In the genomic region with DNA sequence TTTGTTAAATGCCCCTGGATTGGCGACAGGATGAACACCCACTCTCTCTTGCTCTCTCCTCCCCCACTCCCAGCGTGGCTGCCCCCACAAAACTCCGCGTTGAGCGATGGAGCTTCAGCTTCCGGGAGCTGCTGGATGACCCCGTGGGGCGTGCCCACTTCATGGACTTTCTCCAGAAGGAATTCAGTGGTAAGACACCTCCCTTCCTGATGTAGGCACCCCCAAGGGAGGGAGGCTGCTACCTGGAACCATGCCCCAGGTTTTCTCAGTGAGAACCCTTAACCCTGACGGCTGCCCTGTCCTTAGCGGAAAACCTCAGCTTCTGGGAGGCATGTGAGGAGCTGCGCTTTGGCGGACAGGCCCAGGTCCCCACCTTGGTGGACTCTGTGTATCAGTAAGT, we compare ENCODE assay signal across 10 mouse cellular contexts. TPM values are rescaled to one million over a fixed set of nuclear protein-coding genes. Genes with fewer than 3 reads are reported as not detected.
DNase-seq lines count a peak whose midpoint lies in the region; ATAC-seq and TF ChIP-seq lines count a peak whose summit lies in the region.
"Had no signal": no experiment of that assay in that cellular context is flagged by ENCODE, and none has a peak within 500 bp of the region (broad histone marks: within the 10 kb centered on the region; RNA-seq: fewer than 3 reads in every experiment).

Arhgdig (minus strand) TSS at position 101 of the 400 bp plus-strand sequence.

- peaks cover 4% of the 10 kb centered on the region; the same call in 1 of the 2 replicates for H3K4me1 ChIP-seq in hindbrain, embryonic 11.5 days (replicated peaks; ENCODE audit: control insufficient read depth, insufficient read depth, low read length)
- H3K4me1 ChIP-seq in hindbrain, embryonic 10.5 days (replicated peaks) = peaks cover 24% of the 10 kb centered on the region
- peaks cover 6 to 42% of the 10 kb centered on the region in 2 experiments for H3K4me1 ChIP-seq in ES-E14 (ENCODE audit: control insufficient read depth in 2 of 2, insufficient read depth in 2 of 2, low read length in 2 of 2, poor library complexity in 1 of 2)
- peaks cover 12% of the 10 kb centered on the region for H3K4me1 ChIP-seq in embryonic facial prominence, embryonic 15.5 days
- H3K4me1 ChIP-seq in kidney, embryonic 16.5 days (ENCODE audit: insufficient read depth, low read length) = peaks cover 18% of the 10 kb centered on the region

- H3K4me2 ChIP-seq in hindbrain, embryonic 11.5 days (replicated peaks; ENCODE audit: low read depth, low read length) = no peak within 1 kb of the TSS
- H3K4me2 ChIP-seq in embryonic facial prominence, embryonic 15.5 days (replicated peaks) = no peak within 1 kb of the TSS
- H3K4me2 ChIP-seq in kidney, embryonic 16.5 days (replicated peaks; ENCODE audit: low read depth, low read length) = no peak within 1 kb of the TSS

- 88% methylated on average over 12 of the region's 12 CpGs for WGBS in hindbrain, embryonic 11.5 days
- WGBS in hindbrain, embryonic 10.5 days = 89% methylated on average over 12 of the region's 12 CpGs
- WGBS in embryonic facial prominence, embryonic 15.5 days = 87% methylated on average over 12 of the region's 12 CpGs
- WGBS in kidney, embryonic 16.5 days = 79% methylated on average over 12 of the region's 12 CpGs

- TF ChIP-seq CTCF in gastrocnemius, adult 2 months (IDR thresholded peaks at IDR 0.05) = no peak

- in situ Hi-C loops in ES-E14 (cut with MboI; ENCODE audit: low sequenced_read_pairs in 2 of 2, unreplicated experiment in 2 of 2) = no loop called here

- peaks cover 20% of the 10 kb centered on the region for H3K27me3 ChIP-seq in hindbrain, embryonic 11.5 days (ENCODE audit: control insufficient read depth, insufficient read depth, low read length)
- peaks cover 39% of the 10 kb centered on the region for H3K27me3 ChIP-seq in hindbrain, embryonic 10.5 days (ENCODE audit: insufficient read depth, poor library complexity, severe bottlenecking)
- peaks cover 9% of the 10 kb centered on the region for H3K27me3 ChIP-seq in embryonic facial prominence, embryonic 15.5 days
- peaks cover 12% of the 10 kb centered on the region for H3K27me3 ChIP-seq in kidney, embryonic 16.5 days (ENCODE audit: insufficient read depth, low read length)

- DNase-seq in hindbrain, embryonic 11.5 days (ENCODE audit: low spot score) = no peak
- no peak for DNase-seq in hindbrain, embryonic 10.5 days (ENCODE audit: low spot score)
- no peak for DNase-seq in ES-E14 (ENCODE audit: low read depth, low spot score)
- no peak for DNase-seq in left cerebral cortex, postnatal 25 days (ENCODE audit: low spot score in 2 of 2)
- no peak for DNase-seq in gastrocnemius, adult 2 months
- DNase-seq in ovary, adult 18-20 months (ENCODE audit: low spot score) = no peak
- DNase-seq: lung, postnatal 36 days; right cerebral cortex, adult 18-20 months had no signal

- no peaks in the 10 kb centered on the region for H3K9me3 ChIP-seq in hindbrain, embryonic 11.5 days (ENCODE audit: control insufficient read depth, low read length)
- H3K9me3 ChIP-seq in hindbrain, embryonic 10.5 days = no peaks in the 10 kb centered on the region
- no peaks in the 10 kb centered on the region for H3K9me3 ChIP-seq in ES-E14 (ENCODE audit: control insufficient read depth, insufficient read depth, low read depth, low read length)
- H3K9me3 ChIP-seq in embryonic facial prominence, embryonic 15.5 days (replicated peaks) = no peaks in the 10 kb centered on the region
- H3K9me3 ChIP-seq in kidney, embryonic 16.5 days (ENCODE audit: low read length) = no peaks in the 10 kb centered on the region

- no peak for ATAC-seq in hindbrain, embryonic 11.5 days (ENCODE audit: low FRiP score)
- ATAC-seq in embryonic facial prominence, embryonic 15.5 days (ENCODE audit: insufficient number of reproducible peaks, low FRiP score, low TSS enrichment, low read depth) = no peak
- ATAC-seq in kidney, embryonic 16.5 days (ENCODE audit: low FRiP score, low TSS enrichment) = no peak

- H3K9ac ChIP-seq in hindbrain, embryonic 11.5 days (ENCODE audit: low read depth, low read length) = no peak within 1 kb of the TSS
- H3K9ac ChIP-seq in ES-E14 (ENCODE audit: insufficient read depth, low read depth, low read length, poor library complexity, severe bottlenecking) = peak within 1 kb of the TSS; percentile 38; the same call in 1 of the 2 replicates
- no peak within 1 kb of the TSS for H3K9ac ChIP-seq in embryonic facial prominence, embryonic 15.5 days
- H3K9ac ChIP-seq in kidney, embryonic 16.5 days (replicated peaks; ENCODE audit: low read length) = no peak within 1 kb of the TSS

- intact Hi-C loops in left cerebral cortex, postnatal 25 days (cut with DNase I) = no loop called here
- intact Hi-C loops in gastrocnemius, adult 2 months (cut with DNase I) = no loop called here

- no peak within 1 kb of the TSS for H3K27ac ChIP-seq in hindbrain, embryonic 11.5 days (ENCODE audit: low read depth, low read length)
- H3K27ac ChIP-seq in hindbrain, embryonic 10.5 days = no peak within 1 kb of the TSS
- H3K27ac ChIP-seq in ES-E14 (ENCODE audit: insufficient read depth, low read depth, low read length, poor library complexity, severe bottlenecking) = no peak within 1 kb of the TSS
- H3K27ac ChIP-seq in embryonic facial prominence, embryonic 15.5 days (replicated peaks) = no peak within 1 kb of the TSS
- H3K27ac ChIP-seq in gastrocnemius, adult 2 months = no peak within 1 kb of the TSS
- no peak within 1 kb of the TSS for H3K27ac ChIP-seq in kidney, embryonic 16.5 days (ENCODE audit: low read length)

- no peaks in the 10 kb centered on the region for H3K36me3 ChIP-seq in hindbrain, embryonic 11.5 days (ENCODE audit: control insufficient read depth, insufficient read depth, low read length)
- no peaks in the 10 kb centered on the region; the same call in 1 of the 2 replicates for H3K36me3 ChIP-seq in hindbrain, embryonic 10.5 days
- peaks cover 2% of the 10 kb centered on the region; the same call in 1 of the 2 replicates for H3K36me3 ChIP-seq in ES-E14 (ENCODE audit: control insufficient read depth, insufficient read depth, low read length, poor library complexity, severe bottlenecking)
- no peaks in the 10 kb centered on the region for H3K36me3 ChIP-seq in embryonic facial prominence, embryonic 15.5 days
- no peaks in the 10 kb centered on the region for H3K36me3 ChIP-seq in kidney, embryonic 16.5 days (ENCODE audit: insufficient read depth, low read length)

- no peak within 1 kb of the TSS for H3K4me3 ChIP-seq in hindbrain, embryonic 11.5 days (ENCODE audit: low read depth, low read length)
- no peak within 1 kb of the TSS for H3K4me3 ChIP-seq in hindbrain, embryonic 10.5 days
- peak within 1 kb of the TSS; percentile 26 to 31; a peak in 2 of 4 replicates for H3K4me3 ChIP-seq in ES-E14 (ENCODE audit: insufficient read depth in 1 of 2, low read depth in 1 of 2, low read length in 2 of 2, poor library complexity in 1 of 2, severe bottlenecking in 1 of 2)
- H3K4me3 ChIP-seq in embryonic facial prominence, embryonic 15.5 days (replicated peaks) = no peak within 1 kb of the TSS
- no peak within 1 kb of the TSS for H3K4me3 ChIP-seq in gastrocnemius, adult 2 months
- H3K4me3 ChIP-seq in kidney, embryonic 16.5 days (ENCODE audit: low read length) = no peak within 1 kb of the TSS

TF ChIP-seq in ES-E14, 5 proteins besides CTCF, POLR2A, EP300 and RAD21:
- TF ChIP-seq HCFC1 (IDR thresholded peaks at IDR 0.05; ENCODE audit: borderline replicate concordance, insufficient read depth, low read length) (no peak), MAFK (IDR thresholded peaks at IDR 0.05; ENCODE audit: insufficient read depth, low read depth, low read length) (no peak), CHD2 (IDR thresholded peaks at IDR 0.05; ENCODE audit: low read depth, low read length) (no peak), ZC3H11A (IDR thresholded peaks at IDR 0.05; ENCODE audit: borderline replicate concordance, low read depth, low read length) (no peak), ZNF384 (IDR thresholded peaks at IDR 0.05; ENCODE audit: low read depth, low read length) (no peak)

RNA-seq across cellular contexts. Expression of gene Arhgdig, which starts in this region (rescaled TPM):
- polyA plus RNA-seq in hindbrain, embryonic 11.5 days (2014; fragmentation: Nextera tagmentation; extraction: Ambion mirVana) = 9.9 and 10.0 TPM in 2 replicates
- 6.4 and 8.3 TPM in 2 replicates for polyA plus RNA-seq in hindbrain, embryonic 10.5 days (2016; fragmentation: Nextera tagmentation; extraction: Ambion mirVana)
- total RNA-seq in ES-E14 (2012; rRNA removed) = 15.0 and 23.9 TPM in 2 replicates
- 30.5 and 36.6 TPM in 2 replicates for polyA plus RNA-seq in embryonic facial prominence, embryonic 15.5 days (2015; fragmentation: Nextera tagmentation; extraction: Ambion mirVana)
- 100 to 1,000 TPM; 103 to 107 TPM for total RNA-seq in left cerebral cortex, postnatal 25 days (2021)
- total RNA-seq in gastrocnemius, adult 2 months (2021) = under 1 TPM; 0.53 to 0.64 TPM
- polyA plus RNA-seq in kidney, embryonic 16.5 days (2015; fragmentation: Nextera tagmentation; extraction: Ambion mirVana) = 6.4 TPM in 2 replicates

Comparison
In these comparisons a context has a peak if more than half of its experiments do, and no peak if none do; other contexts are left out.
1. H3K4me3 ChIP-seq: peak in ES-E14 (2 of 2); none in hindbrain, embryonic 11.5 days (single experiment), hindbrain, embryonic 10.5 days (single experiment), embryonic facial prominence, embryonic 15.5 days (single experiment), gastrocnemius, adult 2 months (single experiment) and kidney, embryonic 16.5 days (single experiment).